Mouse (Mus musculus): ENCODE results near the gene Eid2b.
A peak's percentile ranks its signal among the peaks of the same experiment; 100 is the strongest.

Eid2b gene

GRCm38 (mm10) chr7:28301616-28302433 lies 24.3 kb downstream of the Eid2b start, which contains the start of gene Dll3:
Dll3 (minus strand) TSS chr7:28302238.
- no peak for DNase-seq

GRCm38 (mm10) chr7:28305641-28306040 lies 28.1 kb downstream of the Eid2b start:
- no peak for DNase-seq

DNA sequence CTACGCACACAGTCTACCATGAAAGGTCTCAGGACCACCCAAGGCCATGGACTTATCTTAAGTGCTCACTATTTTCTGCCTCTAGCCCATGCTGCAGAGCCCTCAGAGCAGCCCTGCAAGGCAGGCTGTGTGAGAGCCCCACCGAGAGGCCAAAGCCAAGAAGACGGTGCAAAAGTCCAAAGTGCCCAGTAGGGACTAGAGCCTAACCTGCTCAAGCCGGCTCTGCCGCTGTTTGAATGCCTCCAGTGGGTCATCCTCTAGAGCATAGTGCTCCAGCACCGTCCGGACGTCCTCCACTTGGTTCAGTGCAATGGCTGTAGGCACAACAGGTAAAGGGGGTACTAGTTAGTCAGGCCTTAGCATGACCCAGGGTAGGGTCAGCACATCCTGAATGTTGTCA lies 28.7 kb downstream of the Eid2b start:
- no peak for DNase-seq

DNA sequence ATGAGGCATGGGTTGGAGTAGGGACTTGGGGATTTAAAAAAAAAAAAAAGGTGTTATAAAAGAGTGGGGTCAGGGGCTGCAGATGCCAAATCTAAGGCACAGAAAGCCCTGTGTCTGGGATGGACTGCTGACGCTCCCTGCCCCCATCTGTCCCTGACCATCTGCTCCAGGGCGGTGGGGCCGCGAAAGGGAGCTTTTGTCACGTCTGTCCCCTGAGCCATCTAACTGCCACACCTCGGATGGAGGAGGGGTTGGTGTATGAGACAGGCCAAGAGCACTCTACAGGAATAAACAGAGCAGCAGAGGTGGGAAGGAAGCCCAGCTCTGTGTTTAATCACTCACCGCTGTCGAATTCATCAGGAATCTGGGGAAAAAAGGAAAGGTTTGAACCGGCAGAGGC lies 32.2 kb downstream of the Eid2b start:
- no peak for DNase-seq

- no peak for DNase-seq
Observed at GRCm38 (mm10) chr7:28311151-28311925, 33.8 kb downstream of the Eid2b start.

DNA sequence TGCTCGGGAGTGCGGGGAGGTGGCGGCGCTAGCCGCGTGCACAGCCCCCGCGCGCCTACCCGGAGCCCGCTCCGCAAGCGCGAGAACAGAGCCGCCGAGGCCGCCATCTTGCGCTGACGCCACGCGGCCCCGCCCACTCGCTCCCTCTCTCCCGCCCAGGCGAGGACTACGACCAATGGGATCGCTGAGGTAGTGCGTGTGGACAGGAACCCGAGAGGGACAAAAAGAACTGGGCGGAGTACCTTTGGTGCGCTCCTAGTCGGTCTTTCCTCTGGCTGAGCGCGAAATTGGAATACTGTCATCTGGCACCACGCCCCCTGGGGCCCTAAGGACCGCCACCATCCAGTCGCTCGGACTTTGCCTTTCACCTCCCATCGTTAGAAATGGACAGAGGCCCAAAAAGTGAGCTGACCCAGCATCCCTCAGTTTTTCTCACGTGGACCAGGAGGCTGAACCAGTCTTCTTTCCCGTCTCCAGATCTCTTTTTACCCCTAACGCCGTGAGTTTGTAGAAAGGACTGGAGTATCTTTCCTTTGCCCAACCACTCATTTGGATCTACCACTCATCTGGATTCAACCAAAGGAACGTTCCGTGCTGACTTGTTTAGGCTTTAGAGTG lies 34.5 kb downstream of the Eid2b start, which contains the start of gene Timm50:
Timm50 (minus strand) TSS at position 147 of the 618 bp plus-strand sequence.
- peak; percentile 97 for DNase-seq

GRCm38 (mm10) chr7:28318036-28318435 lies 40.5 kb downstream of the Eid2b start:
- DNase-seq = no peak

DNA sequence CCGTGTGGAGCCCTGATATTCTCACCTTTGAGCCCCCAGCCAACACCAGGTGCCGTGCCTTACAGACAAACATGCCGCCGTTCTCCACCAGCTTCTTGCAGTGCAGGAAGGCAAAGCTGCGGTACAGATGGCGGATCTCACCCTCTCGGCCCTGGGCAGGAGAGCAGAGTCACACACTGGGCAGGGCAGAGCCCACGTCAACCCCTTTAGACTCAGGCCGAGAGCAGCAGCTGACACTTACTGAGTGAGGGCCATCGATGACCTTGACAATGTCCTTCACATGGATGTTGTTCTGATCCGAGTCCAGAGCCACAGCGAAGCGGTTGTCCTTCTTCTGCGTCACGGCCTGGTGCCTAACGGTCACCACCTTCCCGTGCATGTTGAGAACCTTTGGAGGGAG lies 41.2 kb downstream of the Eid2b start:
- DNase-seq = no peak

DNA sequence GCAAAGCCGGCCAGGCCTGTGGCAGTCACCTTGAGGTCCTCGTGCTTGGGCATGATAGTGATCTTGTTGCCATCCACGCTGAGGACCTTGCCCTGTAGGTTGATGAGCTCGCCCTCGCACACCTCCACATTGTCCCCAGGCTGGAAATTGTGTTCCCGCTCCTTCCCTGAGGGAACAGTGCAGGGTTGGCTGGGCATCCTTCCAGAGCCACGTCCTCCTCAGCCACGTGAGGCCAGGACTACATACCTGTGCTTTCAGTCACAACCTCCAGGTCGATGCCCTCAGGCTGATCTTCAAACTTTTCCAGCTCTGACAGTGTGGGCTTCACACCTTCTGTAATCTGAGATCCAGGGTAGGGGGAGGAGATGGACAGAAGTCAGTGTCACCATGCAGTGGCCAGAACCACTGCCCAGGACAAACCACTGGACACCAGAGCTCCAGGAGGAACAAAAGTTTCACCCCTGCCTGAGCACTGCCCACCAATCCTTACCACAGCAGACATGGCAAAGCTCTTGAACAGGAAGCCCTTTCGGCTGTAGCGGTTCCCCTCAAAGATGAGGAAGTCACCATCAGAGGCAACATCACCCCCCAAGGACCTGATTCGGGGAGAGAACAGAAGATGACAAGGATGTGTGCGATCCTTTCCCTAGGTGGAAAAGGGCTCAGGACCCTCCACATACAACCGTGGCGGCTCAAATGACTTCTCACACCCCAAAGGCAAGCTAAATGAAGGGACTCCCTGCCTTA lies 44.6 kb downstream of the Eid2b start:
- no peak for DNase-seq

DNA sequence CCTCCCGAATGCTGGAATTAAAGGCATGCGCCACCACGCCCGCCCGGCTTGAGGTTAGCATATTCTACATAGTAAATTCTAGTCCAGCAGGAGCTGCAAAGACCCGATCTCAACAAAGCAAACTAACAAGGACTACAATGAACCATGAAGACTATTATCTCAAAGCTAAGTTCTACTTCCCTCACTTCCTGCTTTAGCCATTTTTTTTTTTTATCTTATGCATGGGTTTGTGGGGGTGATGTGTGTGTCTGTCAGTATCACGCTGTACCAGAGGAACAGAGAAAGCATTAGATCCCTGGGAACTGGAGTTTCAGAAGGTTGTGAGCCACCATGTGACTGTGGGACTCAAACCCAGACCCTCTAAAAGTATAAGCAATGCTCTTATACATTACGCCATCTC lies 47.8 kb downstream of the Eid2b start:
- no peak for DNase-seq

GRCm38 (mm10) chr7:28326457-28326856 lies 48.9 kb downstream of the Eid2b start:
- no peak for DNase-seq

DNA sequence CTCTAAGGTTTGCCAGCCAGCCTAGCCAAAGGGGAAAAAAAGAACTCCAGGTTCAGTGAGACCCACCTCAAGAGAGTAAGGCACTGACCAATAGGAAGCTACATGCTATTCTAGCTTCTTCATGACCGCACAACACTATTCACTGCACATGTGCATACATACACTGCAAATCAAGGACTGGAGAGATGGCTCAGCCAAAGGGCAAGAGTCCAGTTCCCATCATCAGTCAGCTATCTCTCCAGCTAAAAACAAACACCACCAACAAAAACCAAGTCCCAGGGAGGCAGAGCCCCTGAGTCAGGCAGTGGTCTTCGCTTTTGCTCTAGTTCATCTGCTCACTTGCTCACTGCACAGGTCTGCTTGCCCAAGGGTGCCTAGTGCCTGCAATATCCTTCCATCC lies 50.7 kb downstream of the Eid2b start:
- no peak for DNase-seq
